Mouse (Mus musculus): ENCODE data around the gene Tlx2. TPM values are rescaled to one million over a fixed set of nuclear protein-coding genes. Genes with fewer than 3 reads are reported as not detected.

Gene Tlx2
- polyA plus RNA-seq, 1 experiment from 2014 or later: not detected

- Histone ChIP-seq H3K9ac (no peak overlapping the region), H3K4me1 (replicated peaks) (peaks cover 16% of the 10 kb centered on the region), H3K27me3 (peaks cover 90% of the 10 kb centered on the region), H3K36me3 (no peaks in the 10 kb centered on the region), H3K4me2 (no peak overlapping the region), H3K9me3 (no peaks in the 10 kb centered on the region), H3K27ac (replicated peaks) (no peak overlapping the region), H3K4me3 (no peak overlapping the region)
- WGBS: under 1% methylated on average over 66 of the region's 69 CpGs
- no peak for ATAC-seq (ENCODE audit: low FRiP score, low read depth)
Observed at GRCm38 (mm10) chr6:83069488-83070246, 426 bp downstream of the Tlx2 start.

- Histone ChIP-seq H3K4me3 (peak overlapping the region; percentile 10), H3K9ac (no peak overlapping the region)
- WGBS: under 1% methylated on average over 60 of the region's 81 CpGs
Observed at GRCm38 (mm10) chr6:83068706-83069487, 1.2 kb downstream of the Tlx2 start.

GRCm38 (mm10) chr6:83068221-83068620 lies 1.9 kb downstream of the Tlx2 start:
- no peak for ATAC-seq (ENCODE audit: low FRiP score, low read depth)
- Histone ChIP-seq H3K4me1 (replicated peaks) (peaks cover 16% of the 10 kb centered on the region), H3K4me3 (0 out of 2 replicates have a peak overlapping the region, but pooled peaks have one; percentile 10), H3K27ac (replicated peaks) (no peak overlapping the region), H3K4me2 (peak overlapping the region; percentile 35; the same call in 1 of the 2 replicates), H3K9ac (no peak overlapping the region), H3K9me3 (no peaks in the 10 kb centered on the region), H3K36me3 (no peaks in the 10 kb centered on the region), H3K27me3 (peaks cover 91% of the 10 kb centered on the region)
- WGBS: 4% methylated on average over 8 of the region's 8 CpGs

More at GRCm38 (mm10) chr6:83068706-83069487, 1.2 kb downstream of the Tlx2 start:
- Histone ChIP-seq H3K9me3 (no peaks in the 10 kb centered on the region), H3K4me1 (replicated peaks) (peaks cover 16% of the 10 kb centered on the region), H3K4me2 (peak overlapping the region; percentile 35), H3K36me3 (no peaks in the 10 kb centered on the region), H3K27ac (replicated peaks) (no peak overlapping the region), H3K27me3 (peaks cover 90% of the 10 kb centered on the region)
- ATAC-seq (ENCODE audit: low FRiP score, low read depth): no peak

GRCm38 (mm10) chr6:83066441-83066840 lies 3.7 kb downstream of the Tlx2 start:
- Histone ChIP-seq H3K4me2 (no peak overlapping the region), H3K27ac (replicated peaks) (no peak overlapping the region), H3K9ac (no peak overlapping the region), H3K36me3 (no peaks in the 10 kb centered on the region), H3K4me3 (no peak overlapping the region), H3K9me3 (no peaks in the 10 kb centered on the region), H3K27me3 (peaks cover 92% of the 10 kb centered on the region), H3K4me1 (replicated peaks) (peaks cover 16% of the 10 kb centered on the region)
- 41% methylated on average over 6 of the region's 6 CpGs for WGBS
- ATAC-seq (ENCODE audit: low FRiP score, low read depth): no peak

- WGBS: 41% methylated on average over 8 of the region's 8 CpGs
- no peaks in the 10 kb centered on the region for H3K36me3 ChIP-seq
Observed at GRCm38 (mm10) chr6:83065995-83066394, 4.1 kb downstream of the Tlx2 start.

GRCm38 (mm10) chr6:83058725-83059124 lies 11.4 kb downstream of the Tlx2 start:
- 77% methylated on average over 2 of the region's 2 CpGs for WGBS
- no peak for ATAC-seq (ENCODE audit: low FRiP score, low read depth)
- H3K27me3 ChIP-seq: peaks cover 31% of the 10 kb centered on the region

More at GRCm38 (mm10) chr6:83065995-83066394, 4.1 kb downstream of the Tlx2 start:
- no peak for ATAC-seq (ENCODE audit: low FRiP score, low read depth)
- Histone ChIP-seq H3K4me2 (no peak overlapping the region), H3K9ac (no peak overlapping the region), H3K9me3 (no peaks in the 10 kb centered on the region), H3K4me1 (replicated peaks) (peaks cover 16% of the 10 kb centered on the region), H3K4me3 (no peak overlapping the region), H3K27me3 (peaks cover 91% of the 10 kb centered on the region), H3K27ac (replicated peaks) (no peak overlapping the region)

GRCm38 (mm10) chr6:83057790-83058189 lies 12.3 kb downstream of the Tlx2 start, which contains the start of gene Dqx1:
Gene Dqx1, plus strand, starts transcription at chr6:83057844.
- Histone ChIP-seq H3K4me2 (no peak within 1 kb of the TSS), H3K36me3 (peaks cover 14% of the 10 kb centered on the region), H3K9me3 (no peaks in the 10 kb centered on the region), H3K27me3 (peaks cover 22% of the 10 kb centered on the region), H3K4me3 (no peak within 1 kb of the TSS), H3K9ac (no peak within 1 kb of the TSS), H3K27ac (replicated peaks) (no peak within 1 kb of the TSS), H3K4me1 (replicated peaks) (peaks cover 21% of the 10 kb centered on the region)
- ATAC-seq (ENCODE audit: low FRiP score, low read depth): no peak
- WGBS: 56% methylated on average over 3 of the region's 3 CpGs

More at GRCm38 (mm10) chr6:83058725-83059124, 11.4 kb downstream of the Tlx2 start:
- Histone ChIP-seq H3K9ac (no peak overlapping the region), H3K4me3 (no peak overlapping the region), H3K27ac (replicated peaks) (no peak overlapping the region), H3K36me3 (peaks cover 14% of the 10 kb centered on the region), H3K9me3 (no peaks in the 10 kb centered on the region), H3K4me1 (replicated peaks) (peaks cover 13% of the 10 kb centered on the region), H3K4me2 (no peak overlapping the region)

GRCm38 (mm10) chr6:83054871-83055431 lies 15.1 kb downstream of the Tlx2 start, which contains the start of gene Htra2:
Gene Htra2, minus strand, starts transcription at chr6:83055273.
- under 1% methylated on average over 50 of the region's 50 CpGs for WGBS
- Histone ChIP-seq H3K27me3 (no peaks in the 10 kb centered on the region), H3K9ac (peak within 1 kb of the TSS; percentile 86), H3K4me1 (replicated peaks) (peaks cover 29% of the 10 kb centered on the region), H3K27ac (replicated peaks) (peak within 1 kb of the TSS; percentile 87), H3K9me3 (no peaks in the 10 kb centered on the region), H3K4me2 (peak within 1 kb of the TSS; percentile 92), H3K4me3 (peak within 1 kb of the TSS; percentile 78), H3K36me3 (peaks cover 14% of the 10 kb centered on the region)
- ATAC-seq (ENCODE audit: low FRiP score, low read depth): peak; percentile 17; the same call in 1 of the 2 replicates

GRCm38 (mm10) chr6:83054074-83054851 lies 15.8 kb downstream of the Tlx2 start, which contains the start of gene Aup1:
Gene Aup1, plus strand, starts transcription at chr6:83054521.
- H3K9ac ChIP-seq: peak within 1 kb of the TSS; percentile 86
- peak; percentile 98 for ATAC-seq (ENCODE audit: low FRiP score, low read depth)
- WGBS: under 1% methylated on average over 64 of the region's 64 CpGs
- H3K4me1 ChIP-seq (replicated peaks): peaks cover 29% of the 10 kb centered on the region
- no peaks in the 10 kb centered on the region for H3K27me3 ChIP-seq
- H3K4me2 ChIP-seq: peak within 1 kb of the TSS; percentile 92
- H3K27ac ChIP-seq (replicated peaks): peak within 1 kb of the TSS; percentile 87
- H3K4me3 ChIP-seq: peak within 1 kb of the TSS; percentile 78
- H3K36me3 ChIP-seq: peaks cover 14% of the 10 kb centered on the region
- no peaks in the 10 kb centered on the region for H3K9me3 ChIP-seq

GRCm38 (mm10) chr6:83053136-83053960 lies 16.7 kb downstream of the Tlx2 start:
- Histone ChIP-seq H3K36me3 (peaks cover 14% of the 10 kb centered on the region), H3K9me3 (no peaks in the 10 kb centered on the region), H3K9ac (peak overlapping the region; percentile 86), H3K4me2 (peak overlapping the region; percentile 92), H3K4me1 (replicated peaks) (peaks cover 29% of the 10 kb centered on the region), H3K27ac (replicated peaks) (peak overlapping the region; percentile 87), H3K27me3 (no peaks in the 10 kb centered on the region), H3K4me3 (peak overlapping the region; percentile 78)
- no peak for ATAC-seq (ENCODE audit: low FRiP score, low read depth)
- WGBS: 2% methylated on average over 26 of the region's 26 CpGs

All from hindbrain, embryonic 15.5 days (tissue).